Mouse (Mus musculus) spleen, adult 18-20 months (tissue): Measurements from ENCODE around the gene Hoxa13.

Source experiments
- DNase-seq, 2 experiments: peaks; one replicate each; pipeline ENCODE4 v3.0.0; 2022; ENCODE audit warnings: mixed read lengths in 2 of 2

The Hoxa13 gene

GRCm38 (mm10) chr6:52249415-52249738 lies 11.3 kb downstream of the Hoxa13 start:
- no peak for DNase-seq

- DNase-seq = no peak
Measured at GRCm38 (mm10) chr6:52248638-52249414, 11.9 kb downstream of the Hoxa13 start.

GRCm38 (mm10) chr6:52247766-52248637 lies 12.7 kb downstream of the Hoxa13 start:
- DNase-seq = no peak

GRCm38 (mm10) chr6:52246916-52247315 lies 13.8 kb downstream of the Hoxa13 start:
- DNase-seq = no peak

GRCm38 (mm10) chr6:52246403-52246803 lies 14.3 kb downstream of the Hoxa13 start:
- no peak for DNase-seq

GRCm38 (mm10) chr6:52245757-52246142 lies 14.9 kb downstream of the Hoxa13 start, which contains the start of gene Hoxa11:
TSS of gene Hoxa11 (minus strand) at chr6:52245810.
- no peak for DNase-seq

GRCm38 (mm10) chr6:52245040-52245756 lies 15.5 kb downstream of the Hoxa13 start:
- no peak for DNase-seq

- DNase-seq = no peak
Measured at GRCm38 (mm10) chr6:52244471-52245039, 16.1 kb downstream of the Hoxa13 start.

GRCm38 (mm10) chr6:52243681-52244121 lies 17.0 kb downstream of the Hoxa13 start:
- no peak for DNase-seq

- DNase-seq = no peak
Measured at GRCm38 (mm10) chr6:52242801-52243332, 17.8 kb downstream of the Hoxa13 start.

- no peak for DNase-seq
Measured at GRCm38 (mm10) chr6:52241001-52241621, 19.6 kb downstream of the Hoxa13 start.

- peak; percentile 59 to 76 for DNase-seq
Measured at GRCm38 (mm10) chr6:52240389-52241000, 20.2 kb downstream of the Hoxa13 start, which contains the start of gene Hoxa10. TSS of gene Hoxa10 (minus strand) at chr6:52240854.

- DNase-seq = no peak
Measured at GRCm38 (mm10) chr6:52239625-52240388, 20.9 kb downstream of the Hoxa13 start.

- no peak for DNase-seq
Measured at GRCm38 (mm10) chr6:52238976-52239375, 21.7 kb downstream of the Hoxa13 start.

- no peak for DNase-seq
Measured at GRCm38 (mm10) chr6:52238155-52238545, 22.5 kb downstream of the Hoxa13 start.

GRCm38 (mm10) chr6:52237346-52238154 lies 23.1 kb downstream of the Hoxa13 start:
- DNase-seq = no peak

- DNase-seq = no peak
Measured at GRCm38 (mm10) chr6:52236806-52237205, 23.9 kb downstream of the Hoxa13 start.

GRCm38 (mm10) chr6:52235866-52236265 lies 24.8 kb downstream of the Hoxa13 start:
- DNase-seq = no peak

- no peak for DNase-seq
Measured at GRCm38 (mm10) chr6:52235267-52235666, 25.4 kb downstream of the Hoxa13 start.
